Mouse (Mus musculus): ENCODE data around the gene 1700017B05Rik. TPM values are rescaled to one million over a fixed set of nuclear protein-coding genes. Genes with fewer than 3 reads are reported as not detected.
"Not testable (repeated sequence)": the region's sequence is repeated elsewhere in the genome, so short reads cannot be mapped to it uniquely, and the experiment has no call there.

Gene 1700017B05Rik
- polyA plus RNA-seq, 1 experiment: 17.5 TPM

DNA sequence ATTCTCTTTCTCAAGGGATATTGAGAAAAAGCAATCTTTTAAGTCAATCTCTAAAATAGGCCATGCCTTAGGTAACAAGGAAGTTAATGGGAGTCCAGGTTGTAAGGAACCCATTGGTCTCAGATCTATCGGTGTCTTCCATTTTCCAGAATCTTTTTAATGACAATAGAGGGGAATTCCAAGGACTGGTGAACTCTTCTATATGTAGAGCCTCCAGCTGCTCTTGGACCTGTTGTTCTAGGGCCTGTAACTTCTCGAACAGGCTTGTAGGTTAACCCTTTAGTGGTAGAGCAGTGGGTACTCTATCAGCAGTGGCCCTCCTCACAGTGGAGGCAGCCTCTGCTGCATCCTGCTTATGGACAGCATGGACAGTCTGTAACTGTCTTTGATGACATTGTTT, 55.5 kb downstream of the 1700017B05Rik start:
- no peak for TF ChIP-seq POLR2A (IDR thresholded peaks at IDR 0.05; ENCODE audit: borderline replicate concordance, low read depth, low read length)
- no peak for TF ChIP-seq CTCF (IDR thresholded peaks at IDR 0.05; ENCODE audit: low read depth, low read length)
- 0 out of 2 replicates have a peak, but pooled peaks cover under 1% of the 10 kb centered on the region for H3K4me1 ChIP-seq (ENCODE audit: control insufficient read depth, insufficient read depth, low read length)
- H3K4me3 ChIP-seq (ENCODE audit: insufficient read depth, low read length): no peak overlapping the region

DNA sequence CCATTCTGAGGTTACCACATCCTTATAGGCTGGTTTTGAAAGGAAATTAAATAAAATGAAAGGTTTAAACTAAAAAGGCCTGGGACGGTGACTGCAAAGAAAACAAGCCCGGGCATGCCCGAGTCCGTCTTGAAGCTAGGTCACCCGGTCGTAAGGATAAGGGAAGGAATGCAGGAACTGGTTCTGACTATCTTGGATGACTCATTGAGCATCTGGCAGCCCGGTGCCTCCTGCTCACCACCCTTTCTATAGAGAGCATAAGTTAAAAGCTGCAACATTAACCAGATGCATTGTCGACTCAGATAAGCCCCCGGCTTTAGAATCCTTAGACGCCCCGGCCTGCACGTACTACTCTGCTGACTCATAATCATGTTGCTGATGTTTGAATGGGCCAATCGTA, 58.8 kb downstream of the 1700017B05Rik start:
- not testable (repeated sequence) for H3K27ac ChIP-seq (ENCODE audit: insufficient read depth, low read depth, low read length); H3K4me1 ChIP-seq (ENCODE audit: control insufficient read depth, insufficient read depth, low read length); H3K4me3 ChIP-seq (ENCODE audit: insufficient read depth, low read length)

More for the DNA sequence above, 55.5 kb downstream of the 1700017B05Rik start:
- H3K27ac ChIP-seq (ENCODE audit: insufficient read depth, low read depth, low read length): no peak overlapping the region

Other genes with a start within 250 kb of the 1700017B05Rik start
- 30.5 and 37.1 TPM in 2 replicates for gene Sin3a, start 190.6 kb downstream of the 1700017B05Rik start, polyA plus RNA-seq (2012; ENCODE audit: insufficient read depth, insufficient read length, missing spikeins)
- gene Man2c1, start 131.9 kb downstream of the 1700017B05Rik start, polyA plus RNA-seq (2012; ENCODE audit: insufficient read depth, insufficient read length, missing spikeins): 83.8 and 117 TPM in 2 replicates
- gene Neil1, start 114.3 kb downstream of the 1700017B05Rik start, polyA plus RNA-seq (2012; ENCODE audit: insufficient read depth, insufficient read length, missing spikeins): 11.0 and 12.5 TPM in 2 replicates
- gene Commd4, start 104.3 kb downstream of the 1700017B05Rik start, polyA plus RNA-seq (2012; ENCODE audit: insufficient read depth, insufficient read length, missing spikeins): 67.7 and 71.5 TPM in 2 replicates
- not detected in 2 replicates for gene Trcg1, start 26.1 kb downstream of the 1700017B05Rik start, polyA plus RNA-seq (2012; ENCODE audit: insufficient read depth, insufficient read length, missing spikeins)
- 28.6 and 29.5 TPM in 2 replicates for gene Ppcdc, start 177.5 kb upstream of the 1700017B05Rik start, polyA plus RNA-seq (2012; ENCODE audit: insufficient read depth, insufficient read length, missing spikeins)
- 72.1 and 72.5 TPM in 2 replicates for gene Scamp5, start 205.4 kb upstream of the 1700017B05Rik start, polyA plus RNA-seq (2012; ENCODE audit: insufficient read depth, insufficient read length, missing spikeins)
- gene Rpp25, start 241.4 kb upstream of the 1700017B05Rik start, polyA plus RNA-seq (2012; ENCODE audit: insufficient read depth, insufficient read length, missing spikeins): not detected in 2 replicates